Comparison of ENCODE assay signal across 12 mouse cellular contexts in the genomic region with DNA sequence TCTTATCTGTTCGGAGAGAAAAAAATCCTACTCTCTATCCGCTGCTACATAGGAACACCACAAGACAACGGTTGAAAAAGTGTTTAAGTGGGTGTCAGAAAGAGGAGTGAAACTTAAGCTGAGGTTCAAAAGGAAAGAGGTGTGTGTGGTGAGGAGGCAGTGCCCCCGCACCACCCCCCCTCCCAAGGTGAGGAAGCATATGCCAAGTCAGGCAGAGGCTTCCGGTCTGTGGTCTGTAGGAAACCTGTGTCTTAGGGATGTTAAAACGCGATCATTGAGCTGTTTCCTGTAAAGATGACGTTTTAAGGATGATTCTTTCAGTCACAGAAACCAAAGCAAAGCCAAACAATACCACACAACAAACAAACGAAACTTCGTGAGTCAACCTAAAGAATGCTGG.
"Had no signal": no experiment of that assay in that cellular context is flagged by ENCODE, and none has a peak within 500 bp of the region (broad histone marks: within the 10 kb centered on the region; RNA-seq: fewer than 3 reads in every experiment).

No protein-coding gene starts in this region.

- H3K4me2 ChIP-seq: limb, embryonic 15.5 days; liver, embryonic 12.5 days; lung, embryonic 14.5 days; neural tube, embryonic 12.5 days had no signal

- H3K36me3 ChIP-seq: limb, embryonic 15.5 days; liver, embryonic 12.5 days; midbrain, embryonic 10.5 days; neural tube, embryonic 12.5 days had no signal

- H3K9ac ChIP-seq: limb, embryonic 15.5 days; liver, embryonic 12.5 days; lung, embryonic 14.5 days; neural tube, embryonic 12.5 days had no signal

- H3K27me3 ChIP-seq: limb, embryonic 15.5 days; liver, embryonic 12.5 days; neural tube, embryonic 12.5 days had no signal

- H3K4me3 ChIP-seq: limb, embryonic 15.5 days; liver, embryonic 12.5 days; midbrain, embryonic 10.5 days; myocyte; neural tube, embryonic 12.5 days had no signal

- H3K9me3 ChIP-seq: limb, embryonic 15.5 days; liver, embryonic 12.5 days; midbrain, embryonic 10.5 days; neural tube, embryonic 12.5 days had no signal

- H3K4me1 ChIP-seq: limb, embryonic 15.5 days; liver, embryonic 12.5 days; midbrain, embryonic 10.5 days; neural tube, embryonic 12.5 days had no signal

- ATAC-seq: liver, embryonic 12.5 days had no signal

- DNase-seq: kidney, adult 11 months; kidney, postnatal 14 days; lung, embryonic 14.5 days; lung, postnatal 14 days; midbrain, embryonic 14.5 days had no signal

- H3K27ac ChIP-seq: limb, embryonic 15.5 days; liver, embryonic 12.5 days; macrophage; midbrain, embryonic 10.5 days; neural tube, embryonic 12.5 days; stomach, postnatal 0 days had no signal
